Mouse (Mus musculus) erythroblast, embryonic 14.5 days (primary cell): ENCODE results near the gene Sh3bp4. TPM values are rescaled to one million over a fixed set of nuclear protein-coding genes. Genes with fewer than 3 reads are reported as not detected.

Experiments
- H3K27me3 ChIP-seq: 2 replicates; pipeline ENCODE4 v1.6.1; 2012; ENCODE audit warnings: inconsistent platforms; ENCODE audit not compliant: control insufficient read depth
- H3K36me3 ChIP-seq: 2 replicates; pipeline ENCODE4 v1.6.1; 2012; ENCODE audit warnings: mild to moderate bottlenecking, inconsistent platforms; ENCODE audit not compliant: control insufficient read depth
- H3K4me1 ChIP-seq: 2 replicates; pipeline ENCODE4 v1.6.1; 2012; ENCODE audit warnings: inconsistent platforms; ENCODE audit not compliant: control insufficient read depth
- H3K4me3 ChIP-seq: replicated peaks from 2 replicates; pipeline ENCODE3; 2012; ENCODE audit warnings: moderate library complexity, mild to moderate bottlenecking, inconsistent platforms
- H3K9me3 ChIP-seq: 2 replicates; pipeline ENCODE4 v1.6.1; 2012; ENCODE audit warnings: low read length, inconsistent platforms, mixed read lengths; ENCODE audit not compliant: control insufficient read depth
- GATA1 ChIP-seq: IDR thresholded peaks from 2 replicates; pipeline ENCODE4 v1.6.1; 2012; ENCODE audit warnings: low read length, inconsistent platforms, mixed read lengths
- TAL1 ChIP-seq: IDR thresholded peaks from 3 replicates; pipeline ENCODE4 v1.6.1; 2012; ENCODE audit warnings: low read length, inconsistent platforms, mixed read lengths
- polyA plus RNA-seq: library from polyadenylated mRNA; stranded (reverse); fragments of >175 nt; gene quantifications from 2 replicates; pipeline ENCODE4 v1.2.3, GENCODE M21; 2012

Sh3bp4 gene
- polyA plus RNA-seq, 1 experiment = not detected

- TF ChIP-seq GATA1 (no peak), TAL1 (no peak)
Observed at GRCm38 (mm10) chr1:89110767-89111534, 40.7 kb downstream of the Sh3bp4 start.

GRCm38 (mm10) chr1:89112544-89112943 lies 42.3 kb downstream of the Sh3bp4 start:
- Histone ChIP-seq H3K27me3 (no peaks in the 10 kb centered on the region), H3K4me3 (no peak overlapping the region), H3K36me3 (no peaks in the 10 kb centered on the region), H3K4me1 (no peaks in the 10 kb centered on the region), H3K9me3 (no peaks in the 10 kb centered on the region)
- no peak for TF ChIP-seq TAL1
- TF ChIP-seq GATA1 = no peak

More at GRCm38 (mm10) chr1:89110767-89111534, 40.7 kb downstream of the Sh3bp4 start:
- no peaks in the 10 kb centered on the region for H3K27me3 ChIP-seq
- H3K4me1 ChIP-seq = no peaks in the 10 kb centered on the region
- H3K4me3 ChIP-seq = no peak overlapping the region
- H3K36me3 ChIP-seq = no peaks in the 10 kb centered on the region
- no peaks in the 10 kb centered on the region for H3K9me3 ChIP-seq

- no peak overlapping the region for H3K4me3 ChIP-seq
- no peaks in the 10 kb centered on the region for H3K27me3 ChIP-seq
- no peaks in the 10 kb centered on the region for H3K9me3 ChIP-seq
- TF ChIP-seq GATA1 (no peak), TAL1 (no peak)
- no peaks in the 10 kb centered on the region for H3K4me1 ChIP-seq
- no peaks in the 10 kb centered on the region for H3K36me3 ChIP-seq
Observed at GRCm38 (mm10) chr1:89113731-89114130, 43.5 kb downstream of the Sh3bp4 start.

- no peak overlapping the region for H3K4me3 ChIP-seq
- TF ChIP-seq GATA1 = no peak
- H3K9me3 ChIP-seq = no peaks in the 10 kb centered on the region
- H3K27me3 ChIP-seq = no peaks in the 10 kb centered on the region
- H3K36me3 ChIP-seq = no peaks in the 10 kb centered on the region
- no peaks in the 10 kb centered on the region for H3K4me1 ChIP-seq
Observed at GRCm38 (mm10) chr1:89117062-89117461, 46.8 kb downstream of the Sh3bp4 start.

GRCm38 (mm10) chr1:89118076-89118475 lies 47.9 kb downstream of the Sh3bp4 start:
- no peaks in the 10 kb centered on the region for H3K9me3 ChIP-seq
- H3K4me1 ChIP-seq = no peaks in the 10 kb centered on the region
- TF ChIP-seq TAL1 (no peak), GATA1 (no peak)
- H3K27me3 ChIP-seq = no peaks in the 10 kb centered on the region
- H3K36me3 ChIP-seq = no peaks in the 10 kb centered on the region
- no peak overlapping the region for H3K4me3 ChIP-seq

GRCm38 (mm10) chr1:89118836-89119235 lies 48.6 kb downstream of the Sh3bp4 start:
- Histone ChIP-seq H3K4me1 (no peaks in the 10 kb centered on the region), H3K9me3 (no peaks in the 10 kb centered on the region)
- TF ChIP-seq GATA1 (no peak), TAL1 (no peak)

GRCm38 (mm10) chr1:89120290-89120689 lies 50.1 kb downstream of the Sh3bp4 start:
- no peaks in the 10 kb centered on the region for H3K36me3 ChIP-seq
- no peak for TF ChIP-seq GATA1
- TF ChIP-seq TAL1 = no peak
- H3K4me1 ChIP-seq = no peaks in the 10 kb centered on the region
- H3K27me3 ChIP-seq = no peaks in the 10 kb centered on the region
- no peaks in the 10 kb centered on the region for H3K9me3 ChIP-seq
- no peak overlapping the region for H3K4me3 ChIP-seq

More at GRCm38 (mm10) chr1:89118836-89119235, 48.6 kb downstream of the Sh3bp4 start:
- Histone ChIP-seq H3K4me3 (no peak overlapping the region), H3K27me3 (no peaks in the 10 kb centered on the region), H3K36me3 (no peaks in the 10 kb centered on the region)

GRCm38 (mm10) chr1:89121466-89121865 lies 51.3 kb downstream of the Sh3bp4 start:
- H3K4me3 ChIP-seq = no peak overlapping the region
- H3K36me3 ChIP-seq = no peaks in the 10 kb centered on the region
- no peaks in the 10 kb centered on the region for H3K4me1 ChIP-seq
- no peaks in the 10 kb centered on the region for H3K27me3 ChIP-seq
- TF ChIP-seq GATA1 (no peak), TAL1 (no peak)
- no peaks in the 10 kb centered on the region for H3K9me3 ChIP-seq

- Histone ChIP-seq H3K36me3 (no peaks in the 10 kb centered on the region), H3K4me1 (no peaks in the 10 kb centered on the region), H3K27me3 (no peaks in the 10 kb centered on the region), H3K4me3 (no peak overlapping the region), H3K9me3 (peaks cover 2% of the 10 kb centered on the region; the same call in 1 of the 2 replicates)
- no peak for TF ChIP-seq TAL1
- TF ChIP-seq GATA1 = no peak
Observed at GRCm38 (mm10) chr1:89122376-89122775, 52.2 kb downstream of the Sh3bp4 start.
